Mouse (Mus musculus): ENCODE results near the gene Ssr3.

Gene Ssr3

GRCm38 (mm10) chr3:65373594-65374182 is 18.7 kb downstream of the Ssr3 start:
- DNase-seq = no peak

DNA sequence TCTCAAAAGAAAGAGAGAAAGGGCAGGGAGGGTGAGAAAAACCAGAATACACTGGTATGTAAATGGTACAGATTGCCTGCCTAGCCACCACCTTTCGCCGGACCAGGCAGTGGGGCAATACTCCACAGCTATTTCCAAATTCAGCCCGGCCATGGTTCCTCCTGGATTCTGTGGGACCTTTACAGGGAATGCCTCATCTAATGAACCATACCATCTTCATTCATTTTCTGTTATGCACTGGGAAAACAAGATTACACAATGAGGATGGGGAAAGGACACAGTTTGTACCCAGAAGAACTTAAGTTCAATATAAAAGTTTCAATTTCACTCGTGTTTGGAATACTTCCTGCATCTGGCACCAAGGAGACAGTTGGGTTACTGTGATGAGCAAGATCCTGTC is 19.9 kb downstream of the Ssr3 start:
- DNase-seq = no peak

DNA sequence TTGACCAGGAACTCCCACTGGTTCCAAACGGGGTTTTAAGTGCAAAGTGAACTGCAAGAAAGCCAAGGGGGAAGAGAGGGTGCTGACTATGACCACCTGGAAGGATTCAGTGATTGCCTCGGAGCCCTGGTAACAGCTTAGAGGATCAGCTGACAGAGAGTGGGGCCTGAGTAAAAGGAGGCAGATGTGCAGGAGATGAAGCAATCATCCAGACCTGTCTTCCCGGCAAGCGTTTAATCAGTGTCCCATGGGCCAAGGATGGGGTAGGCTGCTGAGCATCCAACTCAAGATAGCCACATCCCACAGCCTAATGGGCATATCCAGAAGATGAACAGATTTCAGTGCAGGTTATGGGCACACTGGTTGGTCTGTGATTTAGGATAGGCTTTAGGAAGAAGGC is 24.5 kb downstream of the Ssr3 start:
- no peak for DNase-seq

DNA sequence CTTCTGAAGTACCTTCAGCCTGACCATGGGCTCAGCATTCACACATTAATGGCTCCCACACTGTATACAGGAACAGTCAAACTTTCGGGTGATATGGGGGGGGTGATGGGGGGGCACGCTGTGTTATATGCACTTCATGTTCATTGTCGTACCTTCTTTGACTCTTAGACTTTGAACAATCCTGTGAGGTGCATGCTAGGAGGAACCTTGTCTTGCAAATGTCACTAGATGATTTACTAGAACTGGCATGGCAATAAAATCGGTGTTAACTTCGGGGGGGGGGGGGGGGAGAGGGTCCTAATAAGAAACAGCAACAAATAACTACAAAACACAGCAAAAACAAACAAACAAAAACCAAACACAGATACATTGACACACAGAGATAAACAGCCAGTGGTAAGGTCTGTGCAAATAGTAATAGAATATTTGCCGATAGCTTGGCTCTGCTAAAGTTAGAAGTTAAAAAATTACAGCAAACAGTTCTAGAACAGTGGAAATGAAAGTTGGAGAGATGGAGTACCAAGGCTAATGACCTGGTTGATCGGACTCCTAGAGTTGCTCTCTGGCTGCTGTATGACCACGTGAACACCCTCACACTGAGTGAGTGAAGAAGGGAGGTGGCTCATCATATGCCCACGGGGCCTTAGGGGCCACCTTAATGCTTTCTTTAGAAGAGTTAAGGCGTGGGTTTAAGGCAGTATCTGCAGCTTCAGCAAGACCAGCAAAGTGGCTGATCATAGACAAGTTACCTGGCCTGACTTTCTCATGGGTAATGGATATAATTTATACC is 26.3 kb downstream of the Ssr3 start:
- no peak for DNase-seq

DNA sequence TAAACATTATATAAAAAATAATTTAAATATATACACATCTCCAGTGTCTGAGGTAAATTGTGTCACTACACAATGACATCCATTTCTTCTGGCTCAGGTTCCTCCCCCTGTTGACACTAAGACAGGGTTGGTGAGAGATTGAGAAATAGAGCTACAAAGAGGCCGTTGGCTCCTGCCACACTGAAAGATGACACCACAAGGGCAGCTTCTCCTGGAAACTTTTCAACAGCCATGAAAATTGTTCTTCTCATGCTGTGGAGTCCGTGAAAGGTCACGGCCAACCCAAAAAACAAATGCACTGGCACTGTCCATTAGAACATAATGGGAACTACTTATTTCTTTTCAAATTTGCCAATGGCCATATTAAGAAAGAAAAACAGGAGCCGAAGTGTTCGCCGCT is 27.2 kb downstream of the Ssr3 start:
- no peak for DNase-seq

GRCm38 (mm10) chr3:65363438-65363837 is 29.0 kb downstream of the Ssr3 start:
- DNase-seq = no peak

GRCm38 (mm10) chr3:65360163-65360969 is 32.1 kb downstream of the Ssr3 start:
- DNase-seq = no peak

DNA sequence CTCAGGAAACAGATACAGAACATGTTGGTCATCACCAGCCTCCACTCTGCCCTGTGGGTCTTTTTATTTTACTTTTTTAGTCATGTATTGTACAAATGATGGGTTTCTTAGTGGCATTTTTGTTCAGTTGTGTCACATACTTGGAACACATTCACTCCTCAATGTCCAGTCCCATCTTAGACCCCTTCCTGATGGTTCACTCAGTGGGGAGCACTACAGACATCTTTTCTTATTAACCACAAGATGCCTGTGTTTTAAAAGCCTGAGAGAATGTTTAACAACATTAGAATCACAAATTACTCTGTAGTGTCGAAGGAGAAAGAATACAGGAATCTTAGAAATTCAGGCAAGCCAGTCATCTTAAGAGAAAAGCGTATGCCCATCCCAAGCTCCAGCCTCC is 33.6 kb downstream of the Ssr3 start:
- no peak for DNase-seq

DNA sequence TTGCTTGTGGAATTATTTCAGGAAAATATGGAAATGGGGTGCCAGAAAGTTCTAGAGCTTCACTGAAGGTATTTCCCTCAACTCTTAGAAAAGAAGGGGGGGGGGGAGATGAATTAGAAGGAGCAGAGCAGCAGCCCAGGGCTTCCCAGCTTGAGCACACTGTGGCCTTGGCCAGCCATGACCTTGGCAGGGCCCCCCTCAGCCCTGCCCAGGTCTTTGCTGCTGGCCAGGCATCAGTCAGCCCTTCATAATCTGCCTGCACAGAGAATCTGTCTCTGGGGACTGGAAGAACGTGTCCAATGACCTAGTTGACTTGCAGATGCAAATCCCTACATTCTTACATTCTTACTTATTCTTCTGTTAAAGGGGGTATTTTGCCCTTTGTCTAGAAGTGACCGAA is 34.1 kb downstream of the Ssr3 start:
- no peak for DNase-seq

DNA sequence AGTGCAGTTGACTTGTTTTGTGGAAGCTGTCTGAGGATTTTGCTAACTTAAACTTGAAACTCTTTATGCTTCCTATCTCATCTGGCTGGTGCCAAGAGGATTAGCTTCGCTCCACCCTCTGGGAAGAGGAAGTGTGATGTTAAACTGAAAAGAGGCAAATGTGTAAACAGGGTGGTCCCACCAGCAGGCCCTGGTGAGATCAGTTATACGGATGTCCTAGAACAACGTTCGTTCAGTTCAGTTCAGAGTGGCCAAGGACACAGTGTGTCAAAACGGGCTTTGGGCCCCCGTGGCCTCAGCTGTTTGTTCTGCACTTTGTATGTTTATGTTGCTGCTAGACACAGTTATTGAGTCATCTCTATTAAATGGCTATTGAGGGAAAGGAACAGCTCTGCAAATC is 36.9 kb downstream of the Ssr3 start:
- DNase-seq = no peak

GRCm38 (mm10) chr3:65353263-65354037 is 39.0 kb downstream of the Ssr3 start:
- DNase-seq = no peak

DNA sequence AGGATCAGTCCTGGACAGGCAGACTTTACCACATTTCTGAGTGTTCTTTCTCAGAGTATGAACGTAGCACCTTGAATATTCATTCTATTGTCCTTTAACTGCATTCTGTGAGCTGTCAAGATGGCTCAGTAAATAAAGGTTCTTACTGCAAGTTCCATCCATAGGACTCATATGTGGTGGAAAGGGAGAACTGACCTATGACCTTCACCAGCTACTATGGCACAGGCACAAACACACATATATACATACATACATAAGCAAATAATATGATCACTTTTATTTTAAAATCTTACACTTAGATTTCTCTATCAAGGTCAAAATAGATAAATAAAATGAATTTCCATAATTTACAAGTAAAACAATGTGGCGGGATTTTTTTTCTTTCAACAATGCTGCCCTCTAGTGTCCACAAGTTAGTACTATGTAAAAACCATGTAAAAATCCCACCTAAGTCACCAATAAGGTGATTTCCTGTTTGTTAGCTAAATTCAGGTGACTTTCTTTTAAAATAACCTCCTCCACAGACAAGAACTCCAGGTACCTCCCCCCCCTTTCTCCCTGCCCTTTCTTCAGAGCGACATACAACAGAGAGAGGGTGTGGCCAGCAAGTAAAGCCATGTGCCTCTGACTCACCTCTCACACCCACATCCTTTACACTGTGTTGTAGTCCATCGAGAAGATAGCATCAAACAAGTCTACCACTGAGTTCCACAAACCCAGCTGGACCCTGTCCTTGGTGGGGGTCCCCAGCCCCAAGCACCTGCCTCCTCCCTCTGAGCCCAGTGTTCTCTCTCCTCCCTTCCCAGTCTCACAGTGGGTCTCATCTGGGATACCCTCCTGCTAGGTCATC is 39.9 kb downstream of the Ssr3 start:
- DNase-seq = peak; percentile 57

DNA sequence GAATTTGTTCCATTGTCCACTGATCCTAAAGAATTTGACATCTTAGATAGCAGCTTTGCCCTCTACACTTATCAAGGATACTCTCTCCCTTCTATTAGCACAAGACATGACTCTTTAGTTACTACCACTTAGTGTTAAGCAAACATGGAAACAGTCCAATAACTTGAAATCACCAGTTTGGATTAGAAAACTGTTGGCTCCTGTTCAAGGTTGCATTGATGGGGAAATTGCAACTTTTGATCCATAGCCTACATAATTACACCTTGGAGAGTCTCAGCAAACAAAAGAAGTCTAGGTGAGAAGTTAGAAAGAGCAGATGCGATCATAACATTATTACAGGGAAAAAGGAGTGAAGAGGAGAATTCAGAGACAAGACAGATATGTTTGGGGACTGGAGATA is 46.2 kb downstream of the Ssr3 start:
- no peak for DNase-seq

DNA sequence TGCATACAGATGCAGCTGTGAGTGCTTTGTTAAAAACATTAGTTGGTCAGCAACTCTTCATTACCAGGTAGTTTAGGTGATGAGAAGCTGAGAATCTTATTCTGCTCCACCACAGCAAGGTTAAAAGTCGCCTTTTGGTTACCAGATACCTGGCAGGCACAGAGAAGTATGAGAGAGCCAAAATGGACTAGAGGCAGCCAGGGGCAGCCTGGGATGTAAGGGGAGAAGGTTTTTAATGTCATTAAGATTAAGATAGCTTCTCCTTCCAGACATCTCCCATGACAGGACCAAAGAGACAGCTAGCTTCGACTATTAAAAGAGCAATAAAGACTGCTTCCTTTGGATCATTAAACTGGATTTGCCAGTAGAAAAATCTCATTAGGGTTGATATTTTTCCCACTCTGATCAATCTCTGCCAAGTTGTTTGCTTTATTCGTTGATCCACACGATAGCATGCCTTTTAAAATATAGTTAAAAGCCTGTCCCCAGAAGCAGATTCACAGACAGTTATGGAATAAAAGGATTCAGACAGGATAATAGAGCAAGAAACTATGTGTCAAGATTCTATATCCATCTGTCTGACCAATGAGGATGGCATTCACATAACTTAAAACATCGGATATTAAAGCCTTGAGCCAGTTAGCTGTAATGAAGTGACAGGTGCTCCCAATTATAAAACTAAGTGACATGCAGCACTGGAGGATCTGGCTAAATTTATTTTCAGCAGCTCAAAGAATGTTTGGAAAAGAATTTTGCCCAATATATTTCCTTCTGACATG is 52.1 kb downstream of the Ssr3 start:
- DNase-seq = no peak

- DNase-seq = no peak
Measured at GRCm38 (mm10) chr3:65337835-65338464, 54.5 kb downstream of the Ssr3 start.
